Mouse (Mus musculus) gastrocnemius, postnatal 14 days (tissue): ENCODE data around the gene Gm16253. TPM values are rescaled to one million over a fixed set of nuclear protein-coding genes. Genes with fewer than 3 reads are reported as not detected.

ENCODE experiments used
- DNase-seq: peaks from one replicate; pipeline ENCODE4 v3.0.0; 2021; ENCODE audit warnings: mixed read lengths
- intact Hi-C: fragments of 180-260 bp; cut with DNase I; formaldehyde crosslinking; loops from one replicate; pipeline ENCODE4 v1.15.1; 2025; ENCODE audit warnings: low total_unique reads
- total RNA-seq, 2 experiments: library from RNA; stranded (reverse); gene quantifications; 2 replicates each; pipeline ENCODE4 v1.2.3; 2021

The Gm16253 gene
- total RNA-seq, 2 experiments from 2014 or later, result 1.2 to 1.5 TPM

DNA sequence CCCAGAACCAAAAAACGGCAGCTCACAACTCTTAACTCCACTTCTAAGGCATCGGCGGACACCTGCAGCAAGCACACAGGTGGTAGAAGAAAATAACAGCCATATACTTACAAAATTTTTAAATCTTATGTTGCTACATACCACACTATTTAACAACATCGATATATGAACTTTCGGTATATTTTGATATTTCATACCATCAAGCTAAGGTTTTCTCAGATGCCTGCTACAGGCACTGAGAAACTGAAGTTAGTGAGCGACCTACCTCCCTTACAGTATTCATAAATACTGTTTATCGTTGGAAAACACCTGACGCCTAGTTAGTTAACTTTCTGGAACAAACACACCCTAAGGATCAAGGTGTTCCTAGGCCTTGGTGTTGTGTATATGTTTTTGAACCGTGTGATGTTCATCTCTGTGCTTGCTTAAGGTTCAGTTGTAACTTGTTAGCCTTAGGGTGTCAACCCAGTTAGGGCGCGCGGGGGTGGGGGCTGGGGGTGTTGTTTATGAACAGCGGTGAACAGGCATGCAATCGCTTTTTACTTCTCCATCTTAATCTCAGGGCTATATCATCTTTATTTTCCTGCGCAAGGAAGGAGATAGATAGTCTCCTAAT lies 20.7 kb upstream of the Gm16253 start:
- DNase-seq, result no peak
- intact Hi-C loops, result no loop called here

DNA sequence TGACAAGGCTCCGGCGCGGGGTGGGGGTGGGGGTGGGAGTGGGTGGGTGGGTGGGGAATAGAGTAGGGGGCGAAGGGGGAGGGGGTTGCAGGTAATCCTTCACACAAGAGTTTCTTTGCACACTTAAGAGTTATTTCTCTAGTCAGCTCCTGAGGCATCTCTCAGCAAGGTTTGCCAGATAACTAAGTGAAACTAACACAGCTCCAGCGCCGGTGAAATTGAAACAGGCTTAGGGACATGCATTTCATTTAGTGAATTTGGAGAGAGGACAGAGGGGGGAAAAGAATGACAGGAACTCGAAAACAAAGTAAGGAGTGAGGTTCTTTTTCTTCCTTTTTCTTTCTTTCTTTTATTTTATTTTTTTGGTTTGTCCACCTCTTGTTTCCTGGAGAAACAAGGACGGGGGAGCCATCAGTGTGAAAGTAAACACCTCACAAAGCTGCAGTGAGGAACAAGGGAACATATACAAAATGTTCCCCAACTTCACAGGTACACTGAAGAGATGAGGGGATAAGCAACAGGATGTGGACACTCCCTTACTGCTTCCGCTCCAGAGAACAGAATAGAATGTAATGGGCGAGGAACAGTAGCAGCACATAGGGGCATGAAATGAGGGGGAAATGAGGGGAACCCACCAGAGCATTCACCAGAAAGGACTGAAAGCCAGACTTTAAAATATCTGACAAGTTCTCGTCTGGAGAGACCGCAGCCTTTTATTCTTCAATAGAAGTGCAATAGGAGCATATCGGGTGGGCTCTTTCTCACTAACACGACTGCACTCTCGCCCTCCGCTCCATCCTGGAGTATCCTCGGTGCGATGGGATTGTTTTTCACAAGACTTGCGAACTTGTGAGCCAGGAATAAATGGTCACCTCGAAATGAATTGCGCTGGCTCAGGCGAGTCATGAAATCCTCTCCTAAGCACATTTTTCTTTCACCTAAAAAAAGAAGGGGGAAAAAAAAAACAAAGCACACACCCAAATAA lies 19.8 kb upstream of the Gm16253 start:
- DNase-seq, result peak; percentile 44
- intact Hi-C loops, result no loop called here

DNA sequence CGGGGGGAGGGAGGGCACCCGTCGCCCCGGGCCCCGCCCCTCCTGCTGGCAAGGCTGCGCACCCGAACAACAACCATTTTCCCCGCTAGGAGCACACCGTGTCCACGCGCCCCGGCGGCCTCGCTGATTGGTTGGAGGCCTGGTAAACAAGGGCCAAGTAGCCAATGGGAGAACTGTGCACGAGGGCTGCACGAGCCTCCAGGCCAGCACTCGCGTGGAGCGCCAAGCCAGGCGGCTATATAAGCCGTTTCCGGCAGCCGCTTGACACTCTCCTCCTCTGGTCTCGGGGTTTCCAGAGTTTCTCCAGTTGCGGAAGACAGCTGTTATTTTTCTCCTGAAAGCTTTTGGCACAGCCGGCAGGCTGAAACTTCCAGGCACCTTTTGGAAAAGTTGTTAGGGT lies 19.1 kb upstream of the Gm16253 start, which contains the start of gene Txnip:
Gene Txnip, plus strand, starts transcription at position 264 of the 400 bp plus-strand sequence.
- intact Hi-C loops, result no loop called here

GRCm38 (mm10) chr3:96558159-96558558 lies 18.6 kb upstream of the Gm16253 start:
- intact Hi-C loops, result no loop called here
- DNase-seq, result no peak

More for the DNA sequence above, 19.1 kb upstream of the Gm16253 start, which contains the start of gene Txnip:
- peak; percentile 100 for DNase-seq

GRCm38 (mm10) chr3:96558668-96559196 lies 18.1 kb upstream of the Gm16253 start:
- intact Hi-C loops, result no loop called here
- DNase-seq, result no peak

DNA sequence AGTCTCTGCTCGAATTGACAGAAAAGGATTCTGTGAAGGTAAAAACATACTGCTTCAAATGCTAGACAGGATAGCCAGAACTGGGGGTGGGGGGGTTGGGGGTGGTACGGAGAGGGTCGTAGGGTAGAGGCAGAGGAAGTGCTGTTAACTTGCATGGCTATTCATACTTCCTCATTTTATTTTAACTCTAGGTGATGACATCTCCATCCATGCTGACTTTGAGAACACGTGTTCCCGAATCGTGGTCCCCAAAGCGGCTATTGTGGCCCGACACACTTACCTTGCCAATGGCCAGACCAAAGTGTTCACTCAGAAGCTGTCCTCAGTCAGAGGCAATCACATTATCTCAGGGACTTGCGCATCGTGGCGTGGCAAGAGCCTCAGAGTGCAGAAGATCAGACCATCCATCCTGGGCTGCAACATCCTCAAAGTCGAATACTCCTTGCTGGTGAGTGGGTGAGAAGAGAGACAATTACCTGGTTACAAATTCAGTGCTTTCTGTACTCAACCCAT lies 17.3 kb upstream of the Gm16253 start:
- intact Hi-C loops, result no loop called here
- no peak for DNase-seq

DNA sequence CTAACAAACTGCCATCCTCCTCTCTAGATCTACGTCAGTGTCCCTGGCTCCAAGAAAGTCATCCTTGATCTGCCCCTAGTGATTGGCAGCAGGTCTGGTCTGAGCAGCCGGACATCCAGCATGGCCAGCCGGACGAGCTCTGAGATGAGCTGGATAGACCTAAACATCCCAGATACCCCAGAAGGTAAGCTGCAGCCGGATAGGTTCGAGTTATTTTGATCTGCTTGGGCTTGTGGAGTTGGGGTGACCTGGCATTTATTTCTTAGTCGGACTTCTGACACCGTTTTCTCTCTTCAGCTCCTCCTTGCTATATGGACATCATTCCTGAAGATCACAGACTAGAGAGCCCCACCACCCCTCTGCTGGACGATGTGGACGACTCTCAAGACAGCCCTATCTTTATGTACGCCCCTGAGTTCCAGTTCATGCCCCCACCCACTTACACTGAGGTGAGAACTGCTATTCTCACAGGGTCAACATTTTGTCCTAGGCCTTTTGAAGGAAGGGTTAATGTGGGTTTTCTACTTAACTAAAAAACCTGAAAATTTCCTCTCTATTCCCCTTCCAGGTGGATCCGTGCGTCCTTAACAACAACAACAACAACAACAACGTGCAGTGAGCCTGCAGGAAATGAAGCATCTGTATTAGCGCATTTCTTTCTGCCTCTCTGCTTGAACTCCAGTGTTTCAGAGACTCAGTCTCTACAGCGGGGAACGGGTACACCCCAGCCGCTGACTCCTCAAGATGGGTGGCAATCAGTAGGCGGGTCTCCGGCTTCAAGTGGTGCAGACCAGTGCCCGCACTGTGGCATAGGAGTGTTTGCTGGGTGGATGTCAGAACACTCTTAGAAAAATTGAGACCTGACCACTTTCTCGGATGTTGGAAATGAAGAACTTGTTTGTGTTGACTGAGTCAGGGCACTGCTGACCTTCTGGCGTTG lies 16.6 kb upstream of the Gm16253 start:
- intact Hi-C loops, result no loop called here
- DNase-seq, result no peak

DNA sequence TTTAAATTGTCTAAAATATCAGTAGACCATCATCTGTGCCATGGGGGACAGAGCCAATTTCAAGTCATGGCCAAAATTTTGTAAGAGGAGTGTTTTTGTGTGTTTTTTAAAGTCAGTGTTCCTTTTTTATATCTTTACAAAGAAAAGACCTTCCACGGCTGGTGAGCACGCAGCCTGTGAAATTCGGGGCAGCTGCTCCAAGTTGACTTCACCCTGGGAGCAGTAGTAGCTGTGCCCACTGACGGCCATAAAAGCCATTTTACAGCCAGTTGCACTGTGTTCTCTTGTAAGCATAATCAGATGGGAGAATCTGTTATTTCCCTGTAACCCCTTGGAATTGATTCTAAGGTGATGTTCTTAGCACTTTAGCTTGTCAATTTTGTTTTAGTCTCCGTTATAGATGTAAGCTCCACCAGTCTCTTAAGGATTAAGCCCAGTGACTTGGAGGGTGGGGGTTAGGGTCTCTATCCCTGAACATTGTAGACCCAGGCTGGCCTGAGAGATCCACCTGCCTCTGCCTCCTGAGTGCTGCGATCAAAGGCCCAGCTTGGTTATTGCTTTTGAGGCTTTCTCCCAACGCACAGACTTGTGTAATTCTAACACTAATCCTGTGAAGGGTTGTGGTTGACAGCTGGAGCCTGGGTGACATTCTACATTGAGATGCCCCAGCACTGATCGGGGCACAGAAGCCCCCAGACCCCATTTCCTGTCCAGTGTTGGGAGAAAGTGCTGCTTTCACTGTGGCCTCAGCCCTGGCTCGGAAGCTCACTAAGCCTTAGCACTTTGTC lies 15.7 kb upstream of the Gm16253 start:
- intact Hi-C loops, result no loop called here
- no peak for DNase-seq

DNA sequence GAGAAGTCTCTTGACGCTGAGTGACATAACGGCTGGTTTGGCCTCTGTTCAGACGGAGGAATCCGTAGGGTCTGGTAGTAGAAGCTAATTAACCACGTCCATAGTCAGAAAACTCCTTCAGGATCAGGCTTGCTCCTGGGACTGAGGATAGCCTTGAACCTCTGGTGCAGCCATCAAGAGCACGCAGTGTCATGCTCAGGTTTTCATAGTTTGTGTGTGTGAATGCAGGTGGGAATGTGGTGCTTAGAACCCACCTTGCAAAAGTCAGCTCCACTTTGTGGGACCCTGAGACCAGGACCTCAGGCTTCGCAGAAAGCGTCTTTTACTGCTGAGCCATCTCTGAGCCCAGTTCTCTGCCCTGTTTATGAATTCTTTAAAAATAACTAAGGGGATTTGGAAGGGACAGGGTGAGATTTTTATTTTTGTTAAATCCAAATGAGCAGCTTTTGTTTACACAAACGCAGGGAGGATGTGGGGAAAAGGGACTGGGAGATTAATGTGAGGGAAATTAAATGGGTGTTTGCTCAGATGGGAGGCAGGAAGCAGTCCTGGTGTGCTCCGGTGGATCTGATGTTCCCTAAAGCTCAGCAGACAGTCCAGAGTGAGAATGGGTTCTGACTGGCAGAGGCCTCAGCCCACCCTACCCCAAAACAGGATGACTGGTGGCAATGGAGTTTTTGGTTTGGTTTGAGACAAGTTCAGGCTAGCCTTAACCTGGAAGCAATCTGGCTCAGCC lies 14.7 kb upstream of the Gm16253 start:
- DNase-seq, result no peak
- intact Hi-C loops, result no loop called here

DNA sequence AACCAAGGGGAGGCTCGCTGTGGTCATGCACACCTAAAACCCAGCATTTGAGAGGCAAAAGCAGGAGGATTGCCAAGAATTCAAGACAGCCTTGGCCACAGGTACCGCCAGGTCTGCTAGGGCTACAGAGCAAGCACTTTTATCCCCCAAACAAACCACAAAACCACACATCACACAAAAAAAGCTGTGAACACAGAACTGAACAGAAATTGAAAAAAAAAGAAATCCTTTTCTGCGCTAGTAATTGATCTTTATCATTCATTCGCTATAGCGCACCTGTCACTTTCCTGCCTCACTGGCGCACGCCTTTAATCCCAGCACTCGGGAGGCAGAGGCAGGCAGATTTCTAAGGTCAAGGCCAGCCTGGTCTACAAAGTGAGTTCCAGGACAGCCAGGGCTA lies 13.5 kb upstream of the Gm16253 start:
- intact Hi-C loops, result no loop called here
- DNase-seq, result no peak

DNA sequence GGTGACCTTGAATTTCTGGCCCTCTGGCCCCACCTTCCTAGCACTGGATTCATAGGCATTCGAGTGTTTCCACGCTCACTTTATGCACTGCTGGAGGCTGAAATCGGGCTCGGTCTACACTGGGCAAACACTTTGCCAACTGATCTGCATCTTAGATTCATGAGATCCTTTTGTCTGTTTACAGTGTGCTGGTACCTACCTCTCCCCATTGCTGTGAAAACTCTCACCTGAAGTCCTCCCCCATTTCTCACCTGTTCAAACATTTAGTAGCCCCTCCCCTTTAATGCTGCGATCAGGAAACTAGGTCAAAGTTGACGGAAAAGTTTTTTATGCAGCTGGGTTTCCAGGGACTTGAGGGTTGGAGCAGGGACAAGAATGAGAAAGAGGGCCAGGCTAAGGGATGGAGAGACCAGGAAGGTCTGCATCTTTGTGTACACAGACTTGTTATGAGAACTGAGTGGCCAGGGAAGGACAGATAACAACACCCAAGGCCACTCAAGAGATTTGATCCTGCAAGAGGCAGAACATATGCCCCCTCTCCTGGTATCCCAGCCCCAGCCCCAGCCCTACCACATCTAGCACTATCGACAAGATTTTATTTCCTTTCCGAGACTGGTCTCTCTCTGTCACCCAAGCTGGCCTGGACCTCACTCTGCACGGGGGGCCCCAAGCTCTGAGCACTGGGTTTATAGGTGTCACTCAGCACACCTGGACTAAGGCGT lies 12.7 kb upstream of the Gm16253 start:
- intact Hi-C loops, result no loop called here
- DNase-seq, result no peak

DNA sequence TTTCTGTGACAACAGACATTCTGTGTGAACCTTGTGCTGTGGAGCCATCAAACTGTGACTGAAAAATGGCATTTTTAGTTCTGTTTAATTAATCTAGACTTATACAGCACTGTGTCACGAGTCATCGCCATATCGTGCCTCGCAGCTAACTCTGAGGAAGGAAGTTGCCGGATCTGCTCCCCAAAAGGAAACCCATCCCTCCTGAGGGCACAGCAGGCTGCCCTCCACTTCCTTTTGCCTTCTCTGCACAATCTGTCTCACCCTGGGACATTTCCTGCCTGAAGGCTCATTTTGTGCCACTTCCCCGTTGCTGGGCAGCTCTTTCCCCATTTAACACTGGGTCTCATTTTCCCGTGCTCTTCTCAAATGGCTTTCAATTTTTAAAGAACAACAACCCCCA lies 12.2 kb upstream of the Gm16253 start:
- no peak for DNase-seq
- intact Hi-C loops, result no loop called here

- intact Hi-C loops, result no loop called here
- DNase-seq, result no peak
These were observed 11.7 kb upstream of the Gm16253 start for GRCm38 (mm10) chr3:96565105-96565504.

DNA sequence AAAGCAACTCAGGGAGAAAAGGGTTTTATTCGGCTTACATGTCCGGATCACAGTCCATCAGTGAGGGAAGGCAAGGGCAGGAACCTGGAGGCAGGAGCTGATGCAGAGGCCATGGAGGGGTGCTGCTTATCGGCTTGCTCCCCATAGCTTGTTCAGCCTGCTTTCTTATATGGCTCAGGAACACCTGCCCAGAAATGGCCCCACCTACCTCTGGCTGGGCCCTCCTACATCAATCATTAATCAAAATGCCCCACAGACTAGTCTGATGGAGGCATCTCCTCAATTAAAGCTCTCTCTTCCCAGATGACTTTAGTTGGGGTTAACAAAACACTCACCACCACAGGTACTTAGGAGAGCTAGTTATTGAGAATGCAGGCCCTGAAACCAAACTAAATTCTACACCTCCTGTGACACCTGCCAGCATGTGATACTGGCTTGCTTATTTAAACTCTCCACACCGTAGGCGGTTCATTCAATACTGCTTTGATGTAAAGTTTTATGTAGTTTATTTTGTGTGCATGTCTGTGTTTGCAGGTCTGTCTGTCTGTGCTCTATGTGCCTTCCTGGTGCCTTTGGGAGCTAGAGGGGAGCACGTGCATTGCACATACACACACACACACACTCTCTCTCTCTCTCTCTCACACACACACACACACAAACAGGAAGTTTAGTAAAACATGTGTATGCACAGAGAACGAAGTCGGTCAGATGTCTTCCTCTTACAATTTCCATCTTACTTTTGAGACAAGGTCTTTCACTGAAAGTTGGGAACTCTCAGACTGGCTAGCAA lies 9.9 kb upstream of the Gm16253 start:
- no peak for DNase-seq
- intact Hi-C loops, result no loop called here

- no peak for DNase-seq
- intact Hi-C loops, result no loop called here
These were observed 8.2 kb upstream of the Gm16253 start for GRCm38 (mm10) chr3:96568605-96569004.

DNA sequence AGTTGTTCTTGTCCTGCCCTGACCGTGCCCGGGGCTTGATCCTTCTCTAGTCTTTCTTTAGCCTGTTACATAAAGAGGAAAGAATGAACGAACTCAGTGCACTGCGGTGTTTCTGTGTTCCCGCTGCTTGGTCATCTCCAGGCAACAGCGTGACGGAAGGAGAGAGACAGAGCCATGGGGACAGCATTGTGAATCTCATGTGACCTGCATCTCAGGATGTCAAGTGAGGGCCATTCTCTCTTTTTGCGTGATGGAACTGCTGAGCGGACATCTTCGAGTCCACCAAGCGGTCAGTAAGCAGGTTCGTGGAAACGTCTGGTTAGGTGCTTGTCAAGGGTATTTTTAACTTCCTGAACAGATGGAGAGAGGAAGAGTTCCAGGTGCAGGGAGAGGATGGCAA lies 7.3 kb upstream of the Gm16253 start:
- no peak for DNase-seq
- intact Hi-C loops, result no loop called here
